Mouse (Mus musculus) liver, embryonic 14.5 days (tissue): ENCODE results near the gene Hipk2.
A peak's percentile ranks its signal among the peaks of the same experiment; 100 is the strongest.

Experiments
- CTCF ChIP-seq: IDR thresholded peaks from 2 replicates; pipeline ENCODE4 v1.5.1; 2016; ENCODE audit warnings: antibody characterized with exemption, low read depth, control low read depth
- EP300 ChIP-seq: IDR thresholded peaks from 2 replicates; pipeline ENCODE4 v1.6.1; 2016; ENCODE audit warnings: antibody characterized with exemption, low read depth

GRCm38 (mm10) chr6:38671270-38671669 lies 204.7 kb downstream of the Hipk2 start:
- TF ChIP-seq CTCF: peak; percentile 28; the same call in 1 of the 2 replicates
- TF ChIP-seq EP300: 0 out of 2 replicates have a peak, but pooled peaks have one; percentile 36
